Mouse (Mus musculus) gastrocnemius, postnatal 36 days (tissue): ENCODE measurements around the gene Spaca6. TPM values are rescaled to one million over a fixed set of nuclear protein-coding genes. Genes with fewer than 3 reads are reported as not detected.

Experiments used
- DNase-seq, 2 experiments: peaks; one replicate each; pipeline ENCODE4 v3.0.0; 2022
- intact Hi-C: fragments of 180-260 bp; cut with DNase I; formaldehyde crosslinking; loops from one replicate; pipeline ENCODE4 v1.15.1; 2025
- microRNA-seq, 2 experiments: library from miRNA; unstranded; fragments of <30 nt; microRNA quantifications; one replicate each; pipeline ENCODE4 v1.2.0; 2021
- total RNA-seq, 2 experiments: library from RNA; stranded (reverse); gene quantifications; 2 replicates each; pipeline ENCODE4 v1.2.3; 2021

Spaca6 gene
- total RNA-seq, 2 experiments from 2014 or later: 8.7 to 9.4 TPM

- DNase-seq: no peak
- intact Hi-C loops: no loop called here
These were observed 62.9 kb downstream of the Spaca6 start for GRCm38 (mm10) chr17:17889732-17890425.

Small RNA genes within 50 kb of the gene (microRNA-seq; reads per million reads assigned to microRNA genes)
- gene Gm25927 (0 reads per million in 2 experiments), gene Mir125a (2,090 to 4,521 reads per million in 2 experiments), gene Mir99b (1,785 to 4,570 reads per million in 2 experiments), gene Mirlet7e (0 reads per million in 2 experiments)

Other genes starting within 250 kb of the Spaca6 start
- 10 to 100 TPM; 54.3 to 80.5 TPM for gene Lnpep, start 202.1 kb upstream of the Spaca6 start, total RNA-seq
- gene Vmn2r90, start 123.4 kb upstream of the Spaca6 start, total RNA-seq: not detected
- under 1 TPM in 1 of 2 experiments, not detected in 1; 0.26 TPM for gene Has1, start 28.0 kb downstream of the Spaca6 start, total RNA-seq
- not detected for gene Fpr1, start 56.8 kb downstream of the Spaca6 start, total RNA-seq
- gene Fpr2, start 60.7 kb downstream of the Spaca6 start, total RNA-seq: not detected
- gene Fpr3, start 60.7 kb downstream of the Spaca6 start, total RNA-seq: not detected
- gene Fpr-rs4, start 194.6 kb downstream of the Spaca6 start, total RNA-seq: not detected
- gene Vmn2r124, start 222.3 kb downstream of the Spaca6 start, total RNA-seq: not detected